Mouse (Mus musculus): ENCODE results near the gene Col26a1.

The Col26a1 gene

DNA sequence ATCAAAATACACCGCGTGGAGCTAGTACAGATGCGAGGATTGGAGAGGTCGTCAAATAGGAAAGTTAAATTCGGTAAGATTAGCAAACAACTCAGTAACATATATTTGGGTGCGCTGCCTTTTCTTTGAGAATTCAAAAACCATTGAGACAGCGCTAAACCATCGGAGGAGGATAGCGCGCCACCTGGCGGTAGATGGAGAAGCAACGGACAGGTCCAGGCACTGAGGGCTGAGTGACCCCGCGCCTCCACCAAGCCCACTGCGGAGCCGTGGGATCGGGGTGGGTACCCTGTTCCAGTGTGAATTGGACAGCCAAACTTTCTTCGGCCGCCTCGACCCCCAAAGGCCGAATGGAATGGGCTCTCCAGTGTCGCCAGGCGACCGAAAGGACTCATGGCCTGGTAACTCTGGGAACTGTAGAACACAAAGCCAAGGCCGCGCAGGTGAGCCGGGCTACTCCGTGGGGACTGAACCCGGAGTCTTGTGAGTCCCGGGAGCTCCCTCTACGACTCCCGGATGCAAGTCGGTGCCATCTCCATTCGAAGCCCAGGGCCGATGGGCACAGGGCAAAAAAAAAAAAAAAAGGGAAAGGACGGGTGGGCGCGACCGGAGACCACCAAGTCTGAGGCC is 1.5 kb downstream of the Col26a1 start:
- peak; percentile 10 for DNase-seq (ENCODE audit: extremely low read depth, low read depth)

GRCm38 (mm10) chr5:136880101-136880500 is 2.9 kb downstream of the Col26a1 start:
- no peak for DNase-seq (ENCODE audit: extremely low read depth, low read depth)

GRCm38 (mm10) chr5:136874271-136874670 is 8.7 kb downstream of the Col26a1 start:
- no peak for DNase-seq (ENCODE audit: extremely low read depth, low read depth)

- no peak for DNase-seq (ENCODE audit: extremely low read depth, low read depth)
Observed at GRCm38 (mm10) chr5:136872417-136872816, 10.6 kb downstream of the Col26a1 start.

GRCm38 (mm10) chr5:136869451-136870114 is 13.4 kb downstream of the Col26a1 start:
- DNase-seq (ENCODE audit: extremely low read depth, low read depth) = no peak

DNA sequence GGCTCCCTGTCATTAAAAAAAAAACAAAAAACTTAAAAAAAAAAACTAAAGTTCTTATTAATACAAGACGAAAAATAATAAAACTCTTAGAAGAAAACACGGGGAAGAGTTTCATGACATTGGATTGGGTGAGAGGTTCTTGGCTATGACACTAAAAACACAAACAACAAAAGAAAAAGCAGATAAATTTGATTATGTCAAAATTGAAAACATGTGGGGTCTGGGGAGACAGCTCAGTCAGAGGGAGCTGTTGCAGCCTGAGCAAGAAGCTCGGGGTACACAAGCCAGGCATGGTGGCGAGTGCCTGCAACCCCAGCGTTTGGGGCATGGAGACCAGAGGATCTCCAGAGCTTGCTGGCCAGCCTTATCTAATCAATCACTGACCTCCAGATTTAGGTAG is 15.3 kb downstream of the Col26a1 start:
- no peak for DNase-seq (ENCODE audit: extremely low read depth, low read depth)

DNA sequence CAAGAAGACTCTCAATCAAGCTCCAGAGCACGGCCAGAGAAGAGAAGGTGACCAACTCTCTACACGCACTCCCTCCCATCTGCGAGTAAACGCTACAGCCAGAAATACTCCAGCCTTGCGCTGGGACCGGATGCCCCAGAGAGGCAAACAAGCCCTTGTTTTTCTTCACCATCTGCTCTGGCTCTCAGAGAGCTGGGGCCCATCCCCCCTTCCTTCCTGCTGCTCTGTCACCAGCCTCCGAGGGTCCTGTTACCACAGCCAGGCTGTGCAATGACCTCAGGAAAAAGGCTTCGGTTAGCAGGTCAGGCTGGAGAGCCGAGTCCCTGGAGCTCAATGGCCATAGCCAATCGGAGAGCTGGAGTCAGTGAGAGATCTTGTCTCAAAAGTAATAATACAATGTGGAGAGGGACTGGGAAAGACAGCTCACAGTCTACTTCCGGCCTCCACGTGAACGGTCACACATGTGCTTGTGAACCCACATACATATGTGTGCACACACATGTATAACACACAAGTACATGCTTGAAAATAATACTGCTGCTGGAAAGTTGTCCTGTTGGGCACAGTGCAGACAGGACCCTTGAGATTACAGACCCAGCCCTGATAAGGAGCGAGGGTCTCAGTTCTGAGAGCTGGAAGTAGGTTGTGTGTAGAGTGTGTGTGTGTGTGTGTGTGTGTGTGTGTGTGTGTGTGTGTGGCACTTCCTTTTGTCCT is 18.9 kb downstream of the Col26a1 start:
- DNase-seq (ENCODE audit: extremely low read depth, low read depth) = no peak

GRCm38 (mm10) chr5:136863276-136863675 is 19.7 kb downstream of the Col26a1 start:
- no peak for DNase-seq (ENCODE audit: extremely low read depth, low read depth)

DNA sequence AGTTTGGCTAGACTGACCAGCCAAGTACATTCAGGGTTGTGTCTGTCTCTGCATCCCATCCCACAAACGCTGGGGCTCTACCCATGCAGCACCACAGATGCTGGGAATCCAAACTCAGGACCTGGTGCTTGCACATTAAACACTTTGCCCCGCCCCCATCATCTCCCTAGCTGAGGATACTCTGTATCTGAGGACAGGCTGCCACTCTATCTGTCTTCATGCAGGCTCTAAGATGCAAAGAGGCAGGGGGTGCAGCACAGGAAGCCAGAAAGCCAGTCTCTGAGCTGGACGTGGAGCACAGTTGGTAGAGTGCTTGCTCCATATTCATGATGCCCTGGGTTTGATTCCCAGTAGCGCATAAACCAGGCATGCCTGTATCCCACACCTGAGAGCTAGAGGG is 20.2 kb downstream of the Col26a1 start:
- DNase-seq (ENCODE audit: extremely low read depth, low read depth) = no peak

- DNase-seq (ENCODE audit: extremely low read depth, low read depth) = no peak
Observed at GRCm38 (mm10) chr5:136861191-136861940, 21.6 kb downstream of the Col26a1 start.

- DNase-seq (ENCODE audit: extremely low read depth, low read depth) = no peak
Observed at GRCm38 (mm10) chr5:136850716-136851115, 32.3 kb downstream of the Col26a1 start.

DNA sequence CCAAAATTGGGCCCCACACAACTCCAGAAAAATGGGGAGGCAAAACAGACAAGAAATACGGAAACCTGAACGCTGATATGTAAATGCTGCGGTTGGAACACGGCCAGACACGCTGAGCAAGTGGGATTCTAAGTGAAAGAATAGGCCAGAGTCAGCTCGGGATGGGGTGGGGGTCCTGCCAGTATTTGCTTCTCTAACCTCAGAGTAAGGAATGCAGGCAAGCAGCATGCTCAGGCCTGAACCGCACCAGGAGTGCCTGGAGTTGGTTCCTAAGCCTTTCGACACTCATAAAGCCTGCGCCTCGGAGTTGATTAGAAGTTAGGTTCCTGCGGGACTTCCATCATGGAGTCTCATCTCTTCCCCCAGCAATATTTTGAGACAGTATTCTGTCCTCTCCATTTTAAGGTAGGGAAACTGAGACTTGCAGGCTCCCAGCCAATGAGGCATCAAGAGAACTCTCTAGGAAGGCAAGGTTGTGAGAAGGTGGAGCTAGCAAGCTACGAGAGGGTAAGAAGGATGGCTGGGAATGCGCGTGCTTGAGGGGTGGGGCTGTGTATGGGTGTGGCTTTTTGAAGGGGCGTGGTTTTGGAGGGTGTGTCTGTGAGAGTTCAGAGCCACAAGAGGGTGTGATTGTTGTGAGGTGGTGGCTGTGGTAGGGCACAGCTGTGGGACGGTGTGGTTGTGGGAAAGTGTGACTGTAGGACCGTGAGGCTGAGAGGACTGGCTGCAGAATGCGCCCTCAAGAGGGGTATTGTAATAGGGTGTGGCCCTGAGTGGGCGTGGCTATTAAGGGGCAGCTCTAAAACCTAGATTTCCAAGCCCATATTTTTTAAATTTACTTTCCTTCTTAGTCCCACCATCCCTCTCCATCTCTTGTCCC is 36.4 kb downstream of the Col26a1 start:
- no peak for DNase-seq (ENCODE audit: extremely low read depth, low read depth)

DNA sequence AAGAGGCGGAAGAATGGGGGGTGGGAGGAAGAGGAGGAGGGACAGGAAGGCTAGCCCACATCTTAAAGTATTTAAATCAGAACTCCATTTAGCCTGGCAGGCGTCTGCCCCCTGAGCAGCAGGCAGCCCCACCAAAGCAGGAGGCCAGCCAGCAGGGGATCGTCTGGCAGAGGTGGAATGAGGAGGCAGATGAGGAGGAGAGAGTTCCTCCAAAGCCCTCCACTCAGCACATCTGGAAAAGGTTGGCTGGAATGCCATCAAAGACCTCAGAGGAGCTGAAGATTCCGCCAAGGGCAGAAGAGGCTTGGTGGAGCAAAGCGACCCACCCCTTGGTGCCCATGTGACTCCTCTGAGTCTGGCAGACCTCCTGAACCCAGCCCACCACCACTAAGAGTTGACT is 39.1 kb downstream of the Col26a1 start:
- no peak for DNase-seq (ENCODE audit: extremely low read depth, low read depth)

DNA sequence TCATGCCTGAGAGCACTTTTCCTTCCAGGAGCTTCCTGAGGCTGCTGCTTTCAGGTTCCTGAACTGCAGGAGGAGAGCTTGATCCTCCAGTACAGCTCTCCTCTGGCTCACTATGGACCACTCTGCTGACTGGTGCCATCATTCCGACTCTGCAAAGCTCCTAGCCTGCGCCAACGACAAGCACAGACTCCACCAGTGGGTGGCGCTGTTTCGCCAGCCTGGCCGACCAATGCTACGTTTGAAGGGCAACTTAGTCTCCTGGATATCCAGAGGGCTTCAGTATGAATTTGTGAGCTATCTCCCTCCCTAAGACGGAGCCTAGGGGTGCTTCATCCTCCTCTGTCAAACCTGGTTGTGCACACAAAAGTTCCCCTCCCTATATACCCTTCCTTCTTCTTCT is 43.0 kb downstream of the Col26a1 start:
- DNase-seq (ENCODE audit: extremely low read depth, low read depth) = no peak

- DNase-seq (ENCODE audit: extremely low read depth, low read depth) = no peak
Observed at GRCm38 (mm10) chr5:136833053-136833452, 50.0 kb downstream of the Col26a1 start.

GRCm38 (mm10) chr5:136830156-136830555 is 52.9 kb downstream of the Col26a1 start:
- no peak for DNase-seq (ENCODE audit: extremely low read depth, low read depth)

DNA sequence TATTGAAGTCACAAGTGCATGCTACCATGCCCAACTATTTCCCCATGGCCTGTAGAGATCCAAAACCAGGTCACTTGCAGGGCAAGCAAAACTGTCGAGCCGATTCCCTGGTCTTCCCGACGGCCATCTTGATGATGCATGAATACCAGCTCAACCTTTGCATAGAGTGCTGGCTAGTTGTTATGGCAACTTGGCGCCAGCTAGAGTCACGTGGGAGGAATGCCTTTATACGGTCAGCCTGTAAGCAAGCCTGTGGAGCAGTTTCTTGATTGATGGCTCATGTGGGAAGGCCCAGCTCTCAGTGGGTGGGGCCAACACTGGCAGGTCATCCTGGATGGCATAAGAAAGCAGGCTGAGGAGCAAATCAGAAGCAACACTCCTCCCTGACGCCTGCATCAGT is 61.0 kb downstream of the Col26a1 start:
- no peak for DNase-seq (ENCODE audit: extremely low read depth, low read depth)

- DNase-seq (ENCODE audit: extremely low read depth, low read depth) = no peak
Observed at GRCm38 (mm10) chr5:136820911-136821310, 62.1 kb downstream of the Col26a1 start.

DNA sequence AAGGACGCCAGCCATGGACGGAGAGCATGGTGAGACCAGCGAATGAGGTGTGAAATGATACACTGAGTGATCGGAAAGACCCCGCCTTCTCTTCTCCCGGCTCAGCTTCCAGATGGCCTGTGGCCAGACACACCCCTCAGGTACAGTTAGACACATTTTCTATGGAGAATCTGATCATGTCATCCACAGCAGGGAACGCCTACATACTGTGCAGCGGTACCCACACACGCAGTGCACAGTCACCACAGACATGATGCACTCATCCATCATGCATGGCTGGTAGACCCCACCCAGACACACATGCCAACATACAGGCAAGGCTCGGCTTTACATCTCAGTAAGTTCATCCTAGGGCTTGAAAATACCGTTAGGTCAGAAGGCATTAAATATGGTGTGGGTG is 63.3 kb downstream of the Col26a1 start:
- no peak for DNase-seq (ENCODE audit: extremely low read depth, low read depth)

DNA sequence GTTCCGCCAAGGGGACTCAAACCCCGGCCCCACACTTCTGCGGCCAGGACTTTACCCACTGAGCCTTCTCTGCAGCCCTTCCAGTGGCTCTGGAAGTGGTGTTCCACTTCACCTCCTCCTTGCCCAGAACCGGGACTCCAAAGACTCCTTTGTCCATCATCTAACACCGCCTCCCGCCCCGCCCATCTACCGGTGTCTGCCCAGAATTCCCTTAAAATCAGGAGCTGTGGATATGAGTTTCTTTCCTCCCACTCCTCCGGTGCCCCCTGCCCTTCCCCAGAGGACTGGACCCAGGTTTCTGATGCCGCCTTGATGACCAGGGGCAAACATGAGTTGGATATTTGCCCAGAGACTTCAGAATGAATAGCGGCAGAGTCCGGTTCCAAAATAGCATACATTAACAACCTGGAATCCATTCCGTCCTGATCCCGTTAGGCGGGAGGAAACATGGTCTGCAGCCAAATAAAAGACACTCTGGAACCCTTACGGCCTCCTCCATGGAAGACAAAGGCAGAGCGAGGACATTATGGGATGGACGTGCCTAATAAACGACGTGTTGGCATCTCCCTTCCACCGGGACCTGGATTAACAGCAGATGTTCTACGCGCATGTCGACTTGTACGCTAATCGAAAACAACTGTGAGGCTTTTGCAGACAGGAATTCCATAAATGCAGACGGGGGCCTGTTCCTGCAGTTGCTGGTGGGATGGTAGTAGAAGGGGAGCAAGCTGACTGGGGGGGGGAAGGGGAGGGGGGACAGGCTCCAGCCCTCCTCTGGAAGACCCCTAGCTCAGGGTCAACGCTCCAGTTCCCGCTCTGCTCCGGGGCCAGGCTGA is 72.3 kb downstream of the Col26a1 start:
- no peak for DNase-seq (ENCODE audit: extremely low read depth, low read depth)

Data from MEL-GATA-1-ER (cell line).